Comparison of ENCODE assay signal across 29 mouse cellular contexts in genomic region chr5:75935225-75935624, GRCm38 (mm10). TPM values are rescaled to one million over a fixed set of nuclear protein-coding genes. Genes with fewer than 3 reads are reported as not detected.
DNase-seq lines count a peak whose midpoint lies in the region; ATAC-seq and TF ChIP-seq lines count a peak whose summit lies in the region.
"Had no signal": no experiment of that assay in that cellular context is flagged by ENCODE, and none has a peak within 500 bp of the region (broad histone marks: within the 10 kb centered on the region; RNA-seq: fewer than 3 reads in every experiment).

No protein-coding gene starts in this region.

- intact Hi-C loops in gastrocnemius, adult 2 months (cut with DNase I): no loop called here

- DNase-seq in gastrocnemius, adult 2 months: no peak
- no peak for DNase-seq in gastrocnemius, postnatal 10 days
- no peak for DNase-seq in heart, adult 18-20 months
- DNase-seq in lung, postnatal 14 days: no peak
- no peak for DNase-seq in frontal cortex, postnatal 25 days (ENCODE audit: low spot score in 2 of 2)
- DNase-seq: adrenal gland, postnatal 10 days; adrenal gland, postnatal 36 days; B cell, adult 2 months; cerebellum, adult 11 months; cerebellum, adult 2 months; cerebellum, adult 9-11 months; cerebellum, postnatal 25 days; forebrain, postnatal 0 days; gastrocnemius, postnatal 14 days; heart, postnatal 36 days; kidney, adult 11 months had no signal

- WGBS in heart, embryonic 15.5 days: 81% methylated on average over 8 of the region's 8 CpGs
- WGBS in lung, embryonic 16.5 days: 55% methylated on average over 8 of the region's 8 CpGs

- no peaks in the 10 kb centered on the region for H3K36me3 ChIP-seq in heart, embryonic 15.5 days
- no peaks in the 10 kb centered on the region; the same call in 1 of the 2 replicates for H3K36me3 ChIP-seq in lung, embryonic 16.5 days (ENCODE audit: control insufficient read depth, insufficient read depth, low read length)
- H3K36me3 ChIP-seq: embryonic facial prominence, embryonic 12.5 days; embryonic facial prominence, embryonic 15.5 days; G1E; hindbrain, embryonic 10.5 days; hindbrain, embryonic 13.5 days; intestine, embryonic 15.5 days had no signal

- H3K9me3 ChIP-seq in heart, embryonic 15.5 days (replicated peaks): no peaks in the 10 kb centered on the region
- H3K9me3 ChIP-seq in lung, embryonic 16.5 days (ENCODE audit: control insufficient read depth, low read length): no peaks in the 10 kb centered on the region
- H3K9me3 ChIP-seq: embryonic facial prominence, embryonic 12.5 days; embryonic facial prominence, embryonic 15.5 days; G1E; heart, embryonic 13.5 days; hindbrain, embryonic 10.5 days; hindbrain, embryonic 13.5 days; intestine, embryonic 15.5 days had no signal

- no peaks in the 10 kb centered on the region for H3K27me3 ChIP-seq in heart, embryonic 15.5 days
- no peaks in the 10 kb centered on the region for H3K27me3 ChIP-seq in lung, embryonic 16.5 days (ENCODE audit: control insufficient read depth, insufficient read depth, low read depth, low read length)
- H3K27me3 ChIP-seq: CH12.LX; embryonic facial prominence, embryonic 12.5 days; embryonic facial prominence, embryonic 15.5 days; heart, embryonic 13.5 days; hindbrain, embryonic 13.5 days; intestine, embryonic 15.5 days; Patski had no signal

- H3K4me2 ChIP-seq in heart, embryonic 15.5 days: no peak overlapping the region
- H3K4me2 ChIP-seq in lung, embryonic 16.5 days (ENCODE audit: low read depth, low read length): no peak overlapping the region
- H3K4me2 ChIP-seq: embryonic facial prominence, embryonic 12.5 days; embryonic facial prominence, embryonic 15.5 days; heart, embryonic 13.5 days; hindbrain, embryonic 13.5 days; intestine, embryonic 15.5 days had no signal

- no peak overlapping the region for H3K9ac ChIP-seq in heart, embryonic 15.5 days
- no peak overlapping the region for H3K9ac ChIP-seq in lung, embryonic 16.5 days (ENCODE audit: low read length)
- H3K9ac ChIP-seq: embryonic facial prominence, embryonic 12.5 days; embryonic facial prominence, embryonic 15.5 days; forebrain, postnatal 0 days; heart, embryonic 13.5 days; hindbrain, embryonic 13.5 days; intestine, embryonic 15.5 days had no signal

- no peak overlapping the region for H3K4me3 ChIP-seq in gastrocnemius, adult 2 months
- no peak overlapping the region for H3K4me3 ChIP-seq in heart, embryonic 15.5 days
- no peak overlapping the region for H3K4me3 ChIP-seq in lung, embryonic 16.5 days (ENCODE audit: low read length)
- H3K4me3 ChIP-seq: embryonic facial prominence, embryonic 12.5 days; embryonic facial prominence, embryonic 15.5 days; heart, embryonic 13.5 days; hindbrain, embryonic 10.5 days; hindbrain, embryonic 13.5 days; intestine, embryonic 15.5 days had no signal

- no peak for ATAC-seq in heart, embryonic 15.5 days (replicated peaks; ENCODE audit: insufficient number of reproducible peaks, insufficient read depth, low FRiP score, low read depth)
- no peak for ATAC-seq in lung, embryonic 16.5 days (ENCODE audit: low read depth)
- ATAC-seq: forebrain, embryonic 14.5 days; forebrain, postnatal 0 days; hindbrain, embryonic 16.5 days; intestine, embryonic 15.5 days; Patski had no signal

- no peak for TF ChIP-seq CTCF in gastrocnemius, adult 2 months (IDR thresholded peaks at IDR 0.05)

- peaks cover 42% of the 10 kb centered on the region for H3K4me1 ChIP-seq in heart, embryonic 15.5 days (replicated peaks)
- H3K4me1 ChIP-seq in lung, embryonic 16.5 days (replicated peaks; ENCODE audit: control insufficient read depth, insufficient read depth, low read length): peaks cover 13% of the 10 kb centered on the region; the same call in 1 of the 2 replicates
- H3K4me1 ChIP-seq: embryonic facial prominence, embryonic 12.5 days had no signal

- peak overlapping the region; percentile 35; the same call in 1 of the 2 replicates for H3K27ac ChIP-seq in gastrocnemius, adult 2 months
- 0 out of 2 replicates have a peak overlapping the region, but pooled peaks have one; percentile 12 for H3K27ac ChIP-seq in heart, embryonic 15.5 days
- H3K27ac ChIP-seq in lung, embryonic 16.5 days (ENCODE audit: low read length): peak overlapping the region; percentile 12; the same call in 1 of the 2 replicates
- H3K27ac ChIP-seq: embryonic facial prominence, embryonic 12.5 days; embryonic facial prominence, embryonic 15.5 days; hindbrain, embryonic 10.5 days; hindbrain, embryonic 13.5 days; intestine, embryonic 15.5 days had no signal

RNA-seq across cellular contexts. Expression of gene Kdr, which starts 43.0 kb away (rescaled TPM):
- total RNA-seq in gastrocnemius, adult 2 months (2021): 10 to 100 TPM; 11.8 to 16.9 TPM
- total RNA-seq in gastrocnemius, postnatal 10 days (2021): 10 to 100 TPM; 38.5 to 48.0 TPM
- 35.4 and 35.6 TPM in 2 replicates for polyA plus RNA-seq in heart, embryonic 15.5 days (2015; fragmentation: Nextera tagmentation; extraction: Ambion mirVana)
- total RNA-seq in heart, adult 18-20 months (2021): 10 to 100 TPM; 48.5 to 69.9 TPM
- polyA plus RNA-seq in lung, embryonic 16.5 days (2015; fragmentation: Nextera tagmentation; extraction: Ambion mirVana): 65.0 and 69.4 TPM in 2 replicates
- total RNA-seq: CH12.LX had no signal
- polyA plus RNA-seq: G1E, Patski had no signal
